Mouse (Mus musculus) frontal cortex, adult (tissue): Measurements from ENCODE around the gene Paqr7.

Source experiments
- ATAC-seq: cut with Nextera tagmentation; 2 replicates; pipeline ENCODE4 v1.9.2; 2017; ENCODE audit warnings: mild to moderate bottlenecking, moderate library complexity, mixed read lengths; ENCODE audit not compliant: low TSS enrichment

Gene Paqr7

DNA sequence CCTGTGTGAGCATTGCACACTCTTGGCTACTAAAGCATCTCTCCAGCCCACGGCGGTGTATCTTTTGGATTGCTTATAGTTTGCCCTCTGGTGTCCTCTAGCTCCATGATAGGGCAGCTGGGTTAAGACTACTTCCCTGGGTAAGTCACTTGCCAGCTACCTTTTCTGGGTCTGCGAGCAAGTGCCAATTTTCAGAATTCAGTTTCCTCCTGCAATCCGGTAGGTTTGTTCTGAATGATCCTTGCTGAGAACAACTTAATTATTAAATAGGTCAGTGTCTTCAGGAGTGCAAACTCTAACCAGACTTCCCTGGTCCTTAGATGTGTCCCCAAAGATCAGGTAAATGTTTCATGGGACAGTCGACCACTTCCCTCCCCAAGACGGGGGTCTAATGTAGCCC lies 4.6 kb downstream of the Paqr7 start:
- no peak for ATAC-seq

- ATAC-seq = no peak
Measured at GRCm38 (mm10) chr4:134503686-134504357, 7.3 kb downstream of the Paqr7 start.

DNA sequence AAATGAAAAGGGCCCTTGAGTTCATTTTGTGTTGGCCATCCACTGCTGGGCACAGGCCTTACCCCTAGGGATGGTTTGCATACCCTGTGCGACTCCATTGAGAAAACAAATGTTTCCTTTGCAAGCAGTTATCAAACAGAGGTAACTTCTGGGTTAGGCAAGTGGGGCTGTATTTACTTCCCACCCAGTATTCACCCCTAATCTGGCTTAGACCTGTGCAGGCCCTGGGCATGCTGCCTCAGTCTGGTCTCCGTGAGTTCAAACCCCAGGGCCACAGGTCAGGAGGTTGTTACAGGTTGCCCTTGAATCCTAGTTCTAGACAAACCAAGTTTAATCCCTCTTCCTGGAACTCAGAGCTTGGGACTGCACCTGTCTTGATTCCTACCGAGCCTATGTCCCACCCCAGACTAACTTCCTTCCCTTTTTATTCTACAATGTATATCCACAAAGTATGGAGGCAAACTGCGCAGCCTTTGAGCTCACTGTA lies 8.8 kb downstream of the Paqr7 start:
- no peak for ATAC-seq

- no peak for ATAC-seq
Measured at GRCm38 (mm10) chr4:134505966-134506594, 9.6 kb downstream of the Paqr7 start.

DNA sequence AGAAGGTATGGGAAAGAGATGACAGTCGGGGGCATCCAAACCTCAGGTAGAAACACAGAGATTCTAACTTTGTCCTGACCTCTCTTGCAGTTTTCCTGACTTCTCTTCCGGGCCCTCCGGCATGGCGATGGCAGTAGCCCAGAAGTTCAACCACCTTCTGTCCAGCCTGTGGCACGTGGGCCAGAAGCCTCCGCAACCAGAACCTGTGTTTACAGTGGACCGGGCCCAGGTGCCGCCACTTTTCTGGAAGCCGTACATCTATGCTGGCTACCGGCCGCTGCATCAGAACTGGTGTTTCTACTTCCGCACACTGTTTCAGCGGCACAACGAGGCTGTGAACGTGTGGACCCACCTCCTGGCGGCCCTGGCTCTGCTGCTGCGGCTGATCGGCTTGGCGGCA lies 10.2 kb downstream of the Paqr7 start:
- ATAC-seq = no peak

GRCm38 (mm10) chr4:134510396-134510795 lies 13.9 kb downstream of the Paqr7 start:
- ATAC-seq = no peak

- peak; percentile 87 for ATAC-seq
Measured at GRCm38 (mm10) chr4:134510845-134511411, 14.4 kb downstream of the Paqr7 start, which contains the start of gene Aunip. Aunip (plus strand) TSS chr4:134510999.

DNA sequence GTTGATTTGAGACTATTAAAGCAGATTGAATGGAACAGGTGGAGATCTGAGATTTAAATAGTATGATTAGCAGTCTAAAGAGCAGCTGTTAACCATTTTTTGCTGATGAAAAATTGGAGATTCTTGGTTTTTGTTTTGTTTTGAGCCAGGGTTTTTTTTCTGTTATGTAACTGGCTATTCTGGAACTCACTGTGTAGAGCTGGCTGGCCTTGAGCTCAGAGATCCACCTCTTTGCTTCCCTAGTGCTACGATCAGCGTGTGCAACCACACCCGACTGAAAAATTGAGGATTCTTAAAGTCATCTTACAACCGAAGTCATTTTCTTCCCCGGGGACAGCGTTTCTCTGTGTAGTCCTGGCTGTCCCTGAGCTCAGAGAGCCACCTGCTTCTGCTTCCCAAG lies 15.2 kb downstream of the Paqr7 start:
- ATAC-seq = no peak

GRCm38 (mm10) chr4:134512798-134513197 lies 16.3 kb downstream of the Paqr7 start:
- no peak for ATAC-seq

- no peak for ATAC-seq
Measured at GRCm38 (mm10) chr4:134514309-134514930, 17.9 kb downstream of the Paqr7 start.

DNA sequence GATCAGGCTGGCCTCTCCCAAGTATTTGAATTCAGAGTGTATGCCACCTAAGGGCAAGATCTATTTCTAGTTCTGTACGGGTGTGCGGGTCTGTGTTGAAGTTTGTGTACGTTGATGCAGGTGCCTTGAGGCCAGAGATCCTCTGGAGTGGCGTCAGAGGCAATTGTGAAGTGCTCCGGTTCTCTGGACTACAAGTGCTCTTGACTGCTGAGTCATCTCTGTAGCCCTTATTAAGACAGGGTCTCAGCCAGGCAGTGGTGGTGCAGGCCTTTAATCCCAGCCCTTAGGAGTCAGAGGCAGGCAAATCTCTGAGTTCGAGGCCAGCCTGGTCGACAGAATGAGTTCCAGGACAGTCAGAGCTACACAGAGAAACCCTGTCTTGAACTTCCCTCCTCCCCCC lies 19.1 kb downstream of the Paqr7 start:
- no peak for ATAC-seq

- peak; percentile 75 for ATAC-seq
Measured at GRCm38 (mm10) chr4:134516981-134517380, 20.5 kb downstream of the Paqr7 start.

DNA sequence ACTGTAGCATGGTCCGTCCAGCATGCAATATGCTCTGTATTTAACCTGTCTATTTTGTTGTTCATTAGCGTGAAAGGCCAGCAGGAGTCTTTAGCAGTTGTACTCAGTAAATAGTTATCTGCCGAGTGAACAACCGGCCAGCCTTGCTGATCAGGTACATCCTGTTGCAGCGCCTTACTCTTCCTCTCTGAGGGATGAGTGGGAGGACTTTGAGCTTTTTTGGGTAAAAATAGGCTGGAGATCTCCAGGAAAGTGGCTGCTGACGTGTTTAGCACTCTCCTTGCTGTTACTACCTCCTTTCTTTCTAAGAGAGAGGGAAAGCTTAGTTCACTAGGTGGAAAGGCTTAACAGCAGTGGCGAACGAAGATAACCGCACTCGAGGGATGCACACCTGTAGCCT lies 21.2 kb downstream of the Paqr7 start:
- peak; percentile 78 for ATAC-seq

DNA sequence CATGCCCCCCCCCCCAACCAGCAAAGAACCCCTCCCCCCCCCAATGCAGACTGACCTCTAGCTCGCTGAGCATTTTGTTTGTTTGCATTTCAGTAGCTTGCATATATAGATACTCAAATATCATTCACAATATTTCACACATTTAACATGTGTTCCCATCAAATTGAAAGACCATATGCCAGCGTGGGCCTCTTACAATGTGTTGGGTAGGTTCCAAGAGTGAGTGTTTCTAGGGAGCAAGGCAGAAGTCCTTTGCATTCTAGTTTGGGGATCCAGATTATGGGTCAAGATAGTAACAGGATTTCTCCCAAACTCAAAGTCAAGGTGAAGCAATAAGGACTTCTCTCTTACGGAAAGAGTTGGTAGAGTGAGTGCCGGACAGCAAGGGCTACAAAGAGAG lies 22.0 kb downstream of the Paqr7 start:
- ATAC-seq = no peak

DNA sequence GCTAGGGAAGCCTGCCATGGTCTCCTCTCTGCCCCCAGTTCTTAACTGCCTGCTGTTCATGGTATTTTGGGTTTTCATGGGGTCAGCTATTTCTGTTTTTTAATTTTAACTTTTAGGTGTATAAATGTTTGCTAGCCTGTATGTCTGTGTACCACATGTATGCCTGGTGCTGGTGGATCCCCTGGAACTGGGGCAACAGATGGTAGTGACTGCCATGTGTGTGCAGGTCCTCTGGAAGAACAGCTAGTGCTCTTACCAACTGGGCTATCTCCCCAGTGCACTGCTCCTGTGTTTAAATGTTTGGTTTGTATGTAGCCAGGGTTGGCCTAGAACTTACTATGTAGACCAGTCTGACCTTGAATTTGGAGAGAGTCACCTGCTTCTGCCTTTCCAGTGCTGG lies 22.8 kb downstream of the Paqr7 start:
- no peak for ATAC-seq

- ATAC-seq = no peak
Measured at GRCm38 (mm10) chr4:134523447-134523846, 26.9 kb downstream of the Paqr7 start.

GRCm38 (mm10) chr4:134525806-134526205 lies 29.3 kb downstream of the Paqr7 start:
- ATAC-seq = no peak

DNA sequence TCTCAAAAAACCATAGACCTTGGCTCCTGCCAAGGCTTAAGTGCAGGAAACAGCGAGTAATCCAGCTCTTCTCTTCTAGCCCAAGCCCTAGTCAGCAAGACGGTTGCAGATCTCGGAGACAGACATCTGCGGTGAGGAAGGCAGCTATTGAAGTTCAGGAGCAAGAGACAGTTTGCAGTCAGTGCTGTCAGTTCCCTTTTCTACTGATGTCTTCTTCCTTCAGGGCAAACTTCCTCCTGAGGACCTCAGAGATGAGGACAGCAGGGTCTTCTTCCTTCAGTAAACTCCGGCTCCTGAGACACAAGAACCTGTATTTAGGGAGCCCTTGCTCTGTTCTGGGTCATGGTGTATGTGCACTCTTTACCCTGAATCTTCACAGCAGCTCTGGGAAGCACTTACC lies 29.7 kb downstream of the Paqr7 start:
- ATAC-seq = no peak

- no peak for ATAC-seq
Measured at GRCm38 (mm10) chr4:134532928-134533327, 36.4 kb downstream of the Paqr7 start.

DNA sequence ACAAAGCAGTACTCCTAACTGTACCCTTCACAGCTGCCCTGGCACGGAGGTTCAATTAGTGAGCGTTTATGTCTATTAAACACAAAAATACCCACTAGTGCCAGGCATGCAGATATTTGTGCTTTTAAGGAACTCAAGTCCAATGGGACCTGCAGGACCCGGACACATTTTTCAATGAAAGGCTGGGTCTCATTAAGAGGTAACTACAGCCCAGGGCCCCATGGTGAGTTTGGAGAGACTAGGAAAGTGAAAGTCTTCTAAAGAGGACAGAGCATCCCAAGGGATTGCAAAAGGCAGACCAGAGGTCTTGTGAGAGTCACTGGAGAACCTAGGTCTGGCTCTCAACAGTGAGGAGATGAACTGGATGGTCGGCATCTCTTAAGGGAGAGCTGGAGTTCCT lies 36.9 kb downstream of the Paqr7 start:
- no peak for ATAC-seq

DNA sequence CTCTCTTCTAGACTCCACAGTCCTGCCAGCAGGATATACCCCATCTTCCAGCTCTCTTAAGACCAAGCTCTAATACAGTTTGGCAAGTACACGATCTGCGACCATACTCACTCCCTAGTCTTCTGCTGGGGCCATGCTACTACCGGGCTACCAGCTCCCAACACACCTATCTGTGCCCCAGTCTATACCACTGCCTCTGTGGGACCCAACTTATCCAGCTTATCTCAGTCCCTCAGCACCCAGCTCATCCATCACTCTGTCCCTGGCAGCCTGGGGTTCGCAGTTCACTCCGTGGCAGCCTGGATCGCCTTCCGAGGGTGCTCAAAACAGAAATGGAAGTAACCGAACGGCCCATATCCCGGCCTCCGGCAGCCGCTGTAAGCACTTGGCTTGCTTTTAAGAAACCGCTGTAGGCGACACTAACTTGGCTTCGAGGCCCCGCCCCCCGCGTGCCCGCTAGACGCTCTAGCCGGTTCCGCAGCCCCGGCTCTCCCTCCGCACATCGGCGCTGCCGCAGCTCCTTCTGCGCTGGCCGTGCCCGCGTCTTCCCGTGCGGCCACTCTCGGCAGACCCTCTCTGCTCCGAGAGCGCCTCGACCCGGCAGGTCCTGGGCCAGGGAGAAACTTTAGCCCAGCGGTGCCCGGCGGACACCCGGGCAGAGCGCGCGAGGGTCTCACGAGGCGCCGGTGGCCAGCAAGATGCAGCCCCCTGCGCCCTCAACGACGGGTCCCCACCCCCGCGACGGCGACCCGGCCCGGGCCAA lies 37.8 kb downstream of the Paqr7 start:
- ATAC-seq = peak; percentile 24; the same call in 1 of the 2 replicates
